Mouse (Mus musculus): Measurements from ENCODE around the gene Adgrg5.

Adgrg5 gene

DNA sequence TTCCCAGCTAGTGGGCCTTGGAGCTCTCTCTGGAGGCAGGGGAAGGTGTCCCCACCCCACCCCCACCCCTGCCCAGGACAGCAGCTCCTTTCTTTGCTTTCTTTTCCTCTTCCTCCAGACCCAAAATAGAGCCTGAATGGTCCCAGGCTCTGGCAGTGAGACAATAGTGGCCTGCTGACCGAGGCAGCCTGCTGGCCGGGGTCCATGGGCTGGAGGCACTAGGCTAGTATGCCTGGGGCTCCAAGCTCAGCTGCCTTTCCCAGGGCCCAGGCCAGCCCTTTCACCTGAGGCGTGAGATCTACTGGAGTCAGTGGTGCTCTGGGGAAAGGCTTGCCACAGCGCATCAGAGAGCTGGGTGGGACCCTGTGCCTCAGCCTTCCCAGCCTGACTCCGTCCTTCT lies 69.0 kb downstream of the Adgrg5 start:
- no peak for DNase-seq (ENCODE audit: low spot score in 2 of 2)
